Mouse (Mus musculus): ENCODE data around the gene Ifit1bl1.
"Not testable (repeated sequence)": the region's sequence is repeated elsewhere in the genome, so short reads cannot be mapped to it uniquely, and the experiment has no call there.

Gene Ifit1bl1

DNA sequence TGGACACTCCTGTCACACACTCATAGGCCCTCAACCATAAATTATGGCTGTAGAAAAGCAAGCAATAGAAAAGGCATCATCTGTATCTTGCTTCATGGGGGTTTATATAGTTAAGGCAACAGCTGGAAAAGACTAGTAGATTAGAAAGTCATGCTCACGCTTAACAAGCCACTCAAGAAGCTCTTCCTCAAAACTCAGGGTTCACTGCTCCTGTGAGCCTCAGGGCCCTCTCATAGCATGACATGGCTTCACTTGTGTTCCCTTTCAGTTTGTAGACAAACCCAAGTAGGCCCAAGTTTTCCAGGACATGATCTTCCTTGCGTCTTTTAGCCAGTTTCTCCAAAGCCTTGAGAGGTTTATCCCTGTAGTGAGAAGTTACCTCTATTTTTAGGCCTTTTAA lies 8.3 kb downstream of the Ifit1bl1 start:
- in situ Hi-C loops (cut with MboI, MseI) = no loop called here

- in situ Hi-C loops (cut with MboI, MseI) = no loop called here
Observed at GRCm38 (mm10) chr19:34588959-34589358, 12.8 kb downstream of the Ifit1bl1 start.

GRCm38 (mm10) chr19:34587898-34588692 lies 13.7 kb downstream of the Ifit1bl1 start:
- in situ Hi-C loops (cut with MboI, MseI) = not testable (repeated sequence)

- in situ Hi-C loops (cut with MboI, MseI) = not testable (repeated sequence)
Observed at GRCm38 (mm10) chr19:34585740-34586458, 15.9 kb downstream of the Ifit1bl1 start.

DNA sequence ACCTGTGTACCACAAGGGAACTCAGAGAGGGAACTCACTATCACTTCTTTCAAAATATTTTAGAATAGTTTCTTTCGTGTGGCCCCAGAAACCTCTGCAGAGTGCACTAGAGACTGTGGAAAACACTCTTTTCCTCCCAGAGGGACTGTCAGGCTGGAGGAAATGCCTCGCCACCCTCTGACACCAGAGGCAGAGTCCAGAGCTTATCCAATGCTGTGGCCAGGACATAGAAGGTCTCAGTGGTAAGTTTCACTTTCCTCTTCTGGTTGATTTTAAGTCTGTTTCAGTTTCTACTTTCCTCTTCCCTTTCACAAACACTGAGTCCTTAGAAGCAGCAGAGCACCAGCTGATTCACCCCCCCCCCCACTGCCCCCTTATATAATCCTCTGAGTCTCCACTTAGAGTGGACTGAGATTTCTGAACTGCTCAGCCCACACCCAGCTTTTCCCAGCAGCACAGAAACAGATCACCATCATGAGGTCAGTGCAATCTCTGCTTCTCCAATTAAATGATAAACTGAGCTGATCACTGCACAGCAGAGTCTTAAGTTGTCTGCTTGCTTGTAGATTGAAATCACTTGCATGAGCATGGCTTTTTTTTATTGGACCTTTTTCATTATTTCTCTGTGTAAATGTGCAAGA lies 18.5 kb downstream of the Ifit1bl1 start, which contains the start of gene Ifit3:
Gene Ifit3, plus strand, starts transcription at position 406 of the 641 bp plus-strand sequence.
- in situ Hi-C loops (cut with MboI, MseI) = not testable (repeated sequence)

DNA sequence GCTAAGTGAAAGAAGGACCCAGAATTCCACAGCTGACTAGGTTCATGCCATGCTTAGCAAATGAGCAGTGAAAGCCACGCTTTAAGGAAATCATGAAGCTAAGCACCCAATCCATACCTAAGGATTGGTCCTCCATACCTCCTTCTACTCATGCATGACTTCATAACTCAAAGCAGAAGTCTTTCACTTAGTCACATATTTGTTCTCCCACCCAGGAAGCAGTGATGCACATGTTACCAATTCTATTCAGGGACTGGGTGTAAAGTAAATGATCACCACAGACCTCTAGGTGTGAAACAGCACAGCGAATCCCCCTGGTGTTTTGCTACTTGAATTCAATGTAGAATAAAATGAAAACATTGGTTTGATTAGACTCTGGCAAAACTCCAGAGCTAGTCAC lies 19.1 kb downstream of the Ifit1bl1 start:
- in situ Hi-C loops (cut with MboI, MseI) = not testable (repeated sequence)

- in situ Hi-C loops (cut with MboI, MseI) = no loop called here
Observed at GRCm38 (mm10) chr19:34577121-34577520, 24.6 kb downstream of the Ifit1bl1 start.

DNA sequence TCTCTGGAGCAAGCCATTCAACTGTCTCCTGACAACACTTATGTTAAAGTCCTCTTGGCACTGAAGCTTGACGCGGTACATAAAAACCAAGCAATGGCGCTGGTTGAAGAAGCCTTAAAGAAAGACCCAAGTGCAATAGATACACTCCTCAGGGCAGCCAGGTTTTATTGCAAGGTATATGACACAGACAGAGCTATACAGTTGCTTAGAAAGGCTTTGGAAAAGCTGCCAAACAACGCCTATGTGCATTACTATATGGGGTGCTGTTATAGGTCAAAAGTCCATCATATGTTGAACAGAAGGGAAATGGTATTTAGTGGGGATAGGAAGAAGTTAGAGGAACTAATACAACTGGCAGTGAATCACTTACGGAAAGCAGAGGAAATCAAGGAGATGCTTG lies 28.1 kb downstream of the Ifit1bl1 start:
- in situ Hi-C loops (cut with MboI, MseI) = no loop called here

GRCm38 (mm10) chr19:34571080-34571479 lies 30.7 kb downstream of the Ifit1bl1 start:
- in situ Hi-C loops (cut with MboI, MseI) = no loop called here

- in situ Hi-C loops (cut with MboI, MseI) = loop anchor here in 1 of 2 experiments (10.0 kb wide), 1 partner anchor 65 kb away; no protein-coding TSS in a partner anchor
Observed at GRCm38 (mm10) chr19:34569896-34570476, 31.8 kb downstream of the Ifit1bl1 start.

- in situ Hi-C loops (cut with MboI, MseI) = loop anchor here in 1 of 2 experiments (10.0 kb wide), 1 partner anchor 64 kb away; no protein-coding TSS in a partner anchor
Observed at GRCm38 (mm10) chr19:34568988-34569895, 32.5 kb downstream of the Ifit1bl1 start.

- in situ Hi-C loops (cut with MboI, MseI) = loop anchor here in 1 of 2 experiments (10.0 kb wide), 1 partner anchor 61 kb away; no protein-coding TSS in a partner anchor
Observed at GRCm38 (mm10) chr19:34566178-34566784, 35.5 kb downstream of the Ifit1bl1 start.

DNA sequence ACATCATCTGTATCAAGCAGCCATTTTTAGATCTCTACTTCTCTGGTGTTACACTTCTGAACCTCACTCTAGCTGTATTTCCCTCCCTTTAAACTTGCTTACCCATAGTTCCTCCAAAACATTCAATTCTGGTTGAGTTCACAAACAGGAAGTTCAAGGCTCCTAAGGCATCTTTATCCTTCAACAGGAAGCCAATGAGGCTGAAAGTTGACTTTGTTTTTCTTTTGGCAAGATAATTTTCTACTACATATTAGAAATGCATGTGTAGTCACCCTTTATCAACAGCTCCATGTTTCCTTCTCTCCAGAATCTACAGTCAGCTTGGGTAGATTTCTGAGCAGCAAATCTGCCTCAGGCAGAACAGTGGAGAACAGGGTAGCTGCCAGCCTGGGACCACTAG lies 39.2 kb downstream of the Ifit1bl1 start:
- in situ Hi-C loops (cut with MboI, MseI) = loop anchor here in 1 of 2 experiments (10.0 kb wide), 1 partner anchor 58 kb away; no protein-coding TSS in a partner anchor

- in situ Hi-C loops (cut with MboI, MseI) = no loop called here
Observed at GRCm38 (mm10) chr19:34556621-34557020, 45.1 kb downstream of the Ifit1bl1 start.

DNA sequence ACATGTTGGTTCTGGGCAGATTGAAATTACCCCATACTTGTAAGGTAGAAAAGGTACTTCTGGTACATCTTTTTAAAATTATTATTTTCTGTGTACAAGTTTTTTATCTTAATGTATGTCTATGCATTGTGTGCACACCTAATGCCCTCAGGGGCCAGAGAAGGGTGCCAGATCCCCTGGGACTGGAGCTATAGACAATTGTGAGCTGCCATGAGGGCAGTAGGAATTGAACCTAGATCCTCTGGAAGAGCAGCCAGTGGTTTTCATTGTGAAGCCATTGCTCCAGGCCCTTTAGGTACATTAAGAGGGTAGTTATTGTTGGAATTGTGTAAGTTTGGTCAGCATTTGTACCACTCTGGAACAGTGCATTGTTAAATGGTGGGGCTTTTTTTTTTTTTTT lies 47.7 kb downstream of the Ifit1bl1 start:
- in situ Hi-C loops (cut with MboI, MseI) = no loop called here

DNA sequence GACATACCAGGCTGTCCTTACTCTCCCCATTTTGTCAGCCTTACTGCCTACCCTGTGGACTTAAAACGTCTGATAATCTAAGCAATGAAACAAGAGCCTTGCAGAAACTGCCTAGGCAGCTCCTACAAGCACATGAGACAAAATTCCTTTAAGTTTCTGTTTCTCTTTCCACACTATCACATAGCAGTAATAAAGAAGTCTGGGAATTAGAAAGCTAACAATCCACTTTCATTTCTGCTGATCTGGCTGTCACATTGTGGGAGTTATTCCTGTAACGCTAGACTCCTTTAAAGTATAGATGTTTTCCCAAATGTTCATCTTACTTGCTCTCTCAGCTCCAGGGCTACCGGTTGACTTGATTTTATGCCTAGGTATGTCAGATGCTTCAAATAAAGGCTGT lies 48.2 kb downstream of the Ifit1bl1 start:
- in situ Hi-C loops (cut with MboI, MseI) = no loop called here

- in situ Hi-C loops (cut with MboI, MseI) = no loop called here
Observed at GRCm38 (mm10) chr19:34553021-34553420, 48.7 kb downstream of the Ifit1bl1 start.

DNA sequence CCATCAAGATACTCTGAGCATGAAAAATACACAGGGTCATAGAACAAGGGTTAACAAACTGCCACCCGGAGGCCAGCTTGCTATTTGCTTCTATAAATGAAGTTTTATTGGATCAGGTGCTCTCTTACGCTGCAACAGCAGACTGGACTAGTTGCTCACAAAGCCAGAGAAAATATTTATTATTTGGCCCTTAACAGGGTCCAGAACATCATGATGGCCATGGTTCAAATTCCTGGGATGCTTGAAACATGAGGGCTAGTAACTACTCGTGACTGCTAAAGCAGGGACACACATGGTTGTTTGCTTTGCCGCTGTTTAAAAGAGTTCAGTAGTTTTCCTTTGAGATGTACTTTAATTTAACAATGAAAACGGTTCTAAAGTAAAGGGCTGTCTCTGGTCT lies 49.8 kb downstream of the Ifit1bl1 start:
- in situ Hi-C loops (cut with MboI, MseI) = no loop called here

- in situ Hi-C loops (cut with MboI, MseI) = no loop called here
Observed at GRCm38 (mm10) chr19:34550534-34551223, 51.1 kb downstream of the Ifit1bl1 start, which contains the start of gene Ifit2. TSS of gene Ifit2 (plus strand) at chr19:34550694.

- in situ Hi-C loops (cut with MboI, MseI) = no loop called here
Observed at GRCm38 (mm10) chr19:34550205-34550533, 51.6 kb downstream of the Ifit1bl1 start.
